Mouse (Mus musculus) spleen, adult 2 months (tissue): ENCODE results near the gene Tmem201.

Experiments used
- CTCF ChIP-seq: fragments of 200-500 bp; IDR thresholded peaks from 2 replicates; pipeline ENCODE4 v1.5.1; 2011; ENCODE audit warnings: mild to moderate bottlenecking, inconsistent platforms; ENCODE audit not compliant: insufficient read depth, insufficient read length, insufficient replicate concordance; ENCODE audit errors: extremely low read depth
- POLR2A ChIP-seq: fragments of 200-500 bp; IDR thresholded peaks from 2 replicates; pipeline ENCODE4 v1.6.1; 2011; ENCODE audit warnings: low read depth, low read length, inconsistent platforms

DNA sequence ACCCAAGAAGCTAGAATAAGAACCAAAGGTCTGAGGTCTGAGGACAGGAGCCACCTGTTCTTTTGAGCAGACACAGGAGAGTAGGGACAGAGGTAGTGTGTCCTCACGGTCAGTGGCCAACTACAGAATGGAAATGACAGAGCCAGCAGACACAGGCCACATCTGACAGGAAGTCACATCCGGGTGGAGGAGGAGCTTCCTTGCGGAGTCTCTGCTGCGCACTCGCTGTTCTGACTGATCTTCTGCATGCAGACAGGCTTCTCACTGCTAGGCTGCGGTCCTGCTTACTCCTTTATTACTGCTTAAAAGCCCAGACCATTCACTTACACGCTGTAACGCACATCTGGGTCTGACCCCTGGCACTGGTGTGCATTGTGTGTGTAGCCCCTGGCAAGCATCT, 9.0 kb downstream of the Tmem201 start:
- TF ChIP-seq CTCF (no peak), POLR2A (no peak)
